Mouse (Mus musculus): ENCODE measurements at regions not wholly inside any gene's neighbourhood (a gene's known extent, or its start where the extent isn't known, plus 50 kb on each side); places are given as distances from the start of the nearest gene placed in this dataset.

DNA sequence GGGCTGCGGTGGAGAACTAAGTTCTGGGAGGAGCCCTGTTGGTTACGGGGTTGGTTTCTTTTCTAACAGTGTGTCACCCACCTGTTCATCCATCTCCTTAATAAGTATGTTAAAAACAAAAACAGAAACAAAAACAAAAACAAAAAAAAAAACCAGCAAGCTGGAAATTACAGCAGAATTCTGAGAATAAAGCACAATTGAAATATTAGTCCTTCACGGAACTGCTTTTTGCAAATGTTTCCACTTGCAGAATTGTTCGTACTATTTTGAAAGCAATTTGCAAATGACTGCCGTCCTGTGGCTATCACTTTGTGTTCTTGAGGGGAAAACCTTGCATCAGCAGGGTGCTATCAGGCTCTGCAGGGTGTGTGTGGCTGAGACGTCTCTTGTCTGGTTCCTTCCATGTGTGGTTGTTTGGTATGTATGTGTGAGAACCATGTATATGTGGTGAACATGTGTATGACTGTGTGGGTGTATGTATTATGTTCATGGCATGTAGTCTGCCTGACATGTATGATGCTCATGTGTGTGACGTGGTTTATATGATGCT, 53.3 kb upstream of the Mphosph6 start:
- 78% methylated on average over 7 of the region's 7 CpGs for WGBS
- H3K27me3 ChIP-seq (replicated peaks): 0 out of 2 replicates have a peak, but pooled peaks cover 2% of the 10 kb centered on the region
- no peak for ATAC-seq (ENCODE audit: extremely low read depth, insufficient number of reproducible peaks, low FRiP score, low TSS enrichment)
- no peaks in the 10 kb centered on the region for H3K9me3 ChIP-seq
- H3K4me3 ChIP-seq: no peak overlapping the region
- peaks cover 6% of the 10 kb centered on the region for H3K4me1 ChIP-seq
- no peaks in the 10 kb centered on the region for H3K36me3 ChIP-seq
- no peak overlapping the region for H3K27ac ChIP-seq (replicated peaks)
- no peak overlapping the region for H3K9ac ChIP-seq
- no peak overlapping the region for H3K4me2 ChIP-seq

DNA sequence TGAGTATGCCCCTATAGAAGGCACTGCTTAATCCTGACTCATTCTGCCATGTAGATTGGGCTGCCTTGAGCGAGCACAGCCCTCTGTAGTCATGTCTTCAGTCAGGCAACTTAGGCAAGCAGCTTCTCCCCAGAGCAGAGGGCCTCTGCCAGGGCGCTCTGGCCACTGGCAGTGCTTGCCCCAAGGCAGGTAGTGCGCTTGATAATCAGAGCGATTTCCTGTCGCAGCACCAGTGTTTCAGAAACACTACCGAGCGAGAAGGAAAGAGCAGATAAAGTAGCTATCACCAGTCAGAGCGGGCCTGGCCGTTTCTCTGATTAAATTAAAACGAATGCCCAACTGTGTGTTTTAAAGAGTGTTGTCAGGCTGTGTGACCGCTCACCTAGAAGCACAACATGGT, 52.6 kb upstream of the Mphosph6 start:
- no peak overlapping the region for H3K4me2 ChIP-seq
- no peak for ATAC-seq (ENCODE audit: extremely low read depth, insufficient number of reproducible peaks, low FRiP score, low TSS enrichment)
- H3K4me3 ChIP-seq: no peak overlapping the region
- no peak overlapping the region for H3K27ac ChIP-seq (replicated peaks)
- no peaks in the 10 kb centered on the region for H3K9me3 ChIP-seq
- H3K9ac ChIP-seq: no peak overlapping the region
- no peaks in the 10 kb centered on the region; the same call in 1 of the 2 replicates for H3K4me1 ChIP-seq
- WGBS: 46% methylated on average over 11 of the region's 11 CpGs
- H3K36me3 ChIP-seq: no peaks in the 10 kb centered on the region
- H3K27me3 ChIP-seq (replicated peaks): no peaks in the 10 kb centered on the region; the same call in 1 of the 2 replicates

DNA sequence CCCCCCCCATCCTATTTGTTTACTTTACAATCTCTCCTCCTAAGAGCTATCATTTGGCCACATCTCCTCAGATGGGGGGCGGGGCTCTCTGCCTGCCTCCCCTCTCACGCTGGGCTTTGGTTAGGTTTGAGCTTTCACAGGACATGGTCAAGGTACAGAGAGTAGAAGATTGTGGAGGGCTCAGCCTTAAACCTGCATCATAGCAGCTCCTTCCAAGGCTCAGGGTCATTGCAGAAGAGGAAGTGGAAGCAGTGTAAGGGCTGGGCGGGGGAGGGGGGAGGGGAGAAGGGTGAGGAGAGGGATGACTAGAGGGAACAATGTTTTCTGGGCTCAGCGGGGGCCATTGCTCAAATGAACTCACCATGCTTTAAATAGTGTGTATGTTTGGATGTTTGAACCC, 51.7 kb upstream of the Mphosph6 start:
- no peak overlapping the region for H3K4me3 ChIP-seq
- H3K36me3 ChIP-seq: no peaks in the 10 kb centered on the region
- H3K4me1 ChIP-seq: no peaks in the 10 kb centered on the region
- H3K27ac ChIP-seq (replicated peaks): no peak overlapping the region
- H3K4me2 ChIP-seq: no peak overlapping the region
- 32% methylated on average over 4 of the region's 4 CpGs for WGBS
- H3K9me3 ChIP-seq: no peaks in the 10 kb centered on the region
- H3K27me3 ChIP-seq (replicated peaks): no peaks in the 10 kb centered on the region; the same call in 1 of the 2 replicates
- no peak for ATAC-seq (ENCODE audit: extremely low read depth, insufficient number of reproducible peaks, low FRiP score, low TSS enrichment)
- no peak overlapping the region for H3K9ac ChIP-seq

DNA sequence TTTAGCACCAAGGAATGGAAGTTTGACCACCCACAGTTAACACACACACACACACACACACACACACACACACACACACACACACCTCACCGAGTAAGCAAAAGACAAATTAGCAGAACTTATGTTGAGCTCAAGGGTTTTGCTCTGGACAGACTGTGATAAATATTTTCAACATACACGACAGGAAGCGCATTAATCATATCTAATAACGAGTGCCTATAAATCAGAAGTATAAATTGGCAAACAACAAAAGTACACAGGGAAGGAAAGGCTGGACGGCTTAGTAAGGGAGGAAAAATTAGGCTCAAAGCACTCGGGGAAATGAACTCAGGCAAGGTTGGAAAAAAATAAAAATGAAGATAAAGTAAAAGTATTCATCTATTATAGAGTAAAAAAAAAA, 50.8 kb upstream of the Mphosph6 start:
- no peak overlapping the region for H3K4me2 ChIP-seq
- no peaks in the 10 kb centered on the region for H3K4me1 ChIP-seq
- no peak overlapping the region for H3K27ac ChIP-seq (replicated peaks)
- H3K9me3 ChIP-seq: no peaks in the 10 kb centered on the region
- H3K36me3 ChIP-seq: no peaks in the 10 kb centered on the region
- no peaks in the 10 kb centered on the region; the same call in 1 of the 2 replicates for H3K27me3 ChIP-seq (replicated peaks)
- ATAC-seq (ENCODE audit: extremely low read depth, insufficient number of reproducible peaks, low FRiP score, low TSS enrichment): no peak
- H3K9ac ChIP-seq: no peak overlapping the region
- H3K4me3 ChIP-seq: no peak overlapping the region
- 74% methylated on average over 6 of the region's 6 CpGs for WGBS
